Mouse (Mus musculus) right cerebral cortex, postnatal 10 days (tissue): Measurements from ENCODE around the gene Bbof1.

Experiments used
- DNase-seq, 2 experiments: peaks; one replicate each; pipeline ENCODE4 v3.0.0; 2021; ENCODE audit warnings: low spot score in 2 of 2

The Bbof1 gene

DNA sequence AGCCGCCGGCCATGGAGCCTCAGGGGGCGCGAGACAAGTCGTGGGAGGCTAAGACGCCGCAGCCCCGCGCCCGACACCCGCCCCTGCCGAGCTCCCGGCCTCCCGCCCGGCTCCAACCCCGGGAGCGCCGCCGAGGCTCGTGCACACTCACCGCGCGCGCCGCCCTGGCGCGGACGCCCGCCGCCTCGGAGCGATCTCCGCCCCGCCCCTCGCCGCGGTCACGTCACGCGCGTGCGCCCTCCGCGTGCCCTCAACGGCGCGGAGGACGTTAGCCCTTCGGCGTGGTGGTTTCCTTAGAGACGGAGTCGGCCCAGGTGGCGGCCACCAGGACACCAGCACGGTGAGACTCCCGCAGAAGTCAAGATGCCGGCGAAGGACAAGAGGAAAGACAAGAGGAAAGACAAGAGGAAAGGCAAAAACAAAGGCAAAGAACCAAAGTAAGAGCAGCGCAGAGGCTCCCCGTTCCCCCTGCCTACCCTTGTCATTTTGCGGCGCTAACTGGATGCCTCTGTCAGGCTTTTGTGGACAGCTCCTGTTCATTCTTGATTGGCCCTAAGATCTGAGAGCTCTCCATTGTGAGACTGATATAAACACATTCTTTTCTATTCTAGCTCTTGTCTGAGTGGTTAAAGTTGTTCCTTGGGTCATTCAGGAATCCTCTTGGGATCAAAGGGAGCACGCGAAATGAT is at the start of gene Bbof1, which contains the start of gene Entpd5:
TSS of gene Bbof1 (plus strand) at position 253 of the 689 bp plus-strand sequence.
TSS of gene Entpd5 (minus strand) at position 211 of the 689 bp plus-strand sequence.
- DNase-seq, result peak; percentile 93 to 94

DNA sequence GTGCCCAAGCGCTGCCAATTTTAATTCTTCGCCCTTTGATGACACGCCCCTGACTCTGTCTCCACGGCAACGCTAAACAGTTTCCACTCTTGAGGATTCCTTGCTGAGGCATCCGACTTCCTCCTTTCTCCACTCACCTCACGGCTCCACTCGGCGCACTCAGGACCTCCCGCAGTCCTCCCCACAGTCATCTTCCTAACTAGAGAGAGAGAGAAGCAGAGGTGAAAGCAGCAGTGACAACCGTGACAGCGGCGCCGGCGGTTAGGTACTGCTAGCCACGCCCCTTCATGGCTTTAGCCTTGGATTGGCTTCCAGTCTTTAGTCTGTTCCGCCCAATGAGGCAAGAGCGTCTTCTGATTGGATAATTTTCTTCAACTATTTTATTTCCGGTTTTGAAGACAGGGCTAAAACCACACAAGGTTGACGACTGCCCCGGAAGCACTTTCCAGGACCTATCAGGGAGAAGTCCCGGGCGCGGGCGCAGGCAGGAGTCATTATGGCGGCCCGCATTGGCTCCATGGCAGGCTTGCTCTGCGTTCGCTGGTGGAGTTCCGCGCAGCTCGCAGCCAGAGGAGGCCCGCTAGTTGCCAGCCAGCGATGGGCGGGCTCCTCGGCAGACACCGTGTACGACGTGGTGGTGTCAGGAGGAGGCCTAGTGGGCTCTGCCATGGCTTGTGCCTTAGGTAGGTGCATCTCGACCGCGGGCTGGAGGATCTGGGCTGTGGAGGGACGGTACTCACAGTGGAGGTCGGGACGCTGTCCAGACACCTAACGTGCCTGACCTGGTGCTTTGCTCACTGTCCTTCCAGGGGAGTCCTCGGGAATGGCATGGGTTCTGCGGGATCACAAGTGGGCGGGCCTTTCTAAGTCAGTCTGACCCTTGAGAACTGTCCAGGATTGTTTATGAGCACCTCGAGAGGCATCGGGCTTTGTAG is 47.0 kb upstream of the Bbof1 start, which contains the start of the genes Coq6 and Fam161b:
TSS of gene Coq6 (plus strand) at position 103 of the 935 bp plus-strand sequence.
TSS of gene Fam161b (minus strand) at position 279 of the 935 bp plus-strand sequence.
- peak; percentile 98 to 99 for DNase-seq

GRCm38 (mm10) chr12:84362872-84363271 is 46.0 kb upstream of the Bbof1 start:
- no peak for DNase-seq

- DNase-seq, result no peak
Observed at GRCm38 (mm10) chr12:84364291-84364690, 44.6 kb upstream of the Bbof1 start.

- DNase-seq, result no peak
Observed at GRCm38 (mm10) chr12:84365137-84365536, 43.7 kb upstream of the Bbof1 start.

DNA sequence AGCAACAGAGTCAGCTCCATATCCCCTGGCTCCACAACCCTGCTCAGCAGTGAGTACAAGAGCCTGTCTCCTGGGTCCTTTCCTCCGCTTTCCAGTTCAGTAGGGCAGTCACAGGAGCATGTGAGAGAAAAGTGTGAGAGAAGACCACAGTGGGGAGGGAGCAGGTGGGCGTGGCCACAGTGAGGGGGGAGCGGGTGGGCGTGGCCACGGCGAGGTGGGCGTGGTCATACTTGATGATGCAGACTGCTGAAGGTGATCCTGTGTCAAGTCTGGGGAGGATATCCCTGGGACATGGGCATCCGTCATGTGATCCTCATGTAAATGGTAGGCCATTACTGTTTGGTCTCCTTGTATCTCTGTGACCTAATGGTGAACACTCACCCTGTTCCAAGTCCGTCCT is 41.9 kb upstream of the Bbof1 start:
- no peak for DNase-seq

DNA sequence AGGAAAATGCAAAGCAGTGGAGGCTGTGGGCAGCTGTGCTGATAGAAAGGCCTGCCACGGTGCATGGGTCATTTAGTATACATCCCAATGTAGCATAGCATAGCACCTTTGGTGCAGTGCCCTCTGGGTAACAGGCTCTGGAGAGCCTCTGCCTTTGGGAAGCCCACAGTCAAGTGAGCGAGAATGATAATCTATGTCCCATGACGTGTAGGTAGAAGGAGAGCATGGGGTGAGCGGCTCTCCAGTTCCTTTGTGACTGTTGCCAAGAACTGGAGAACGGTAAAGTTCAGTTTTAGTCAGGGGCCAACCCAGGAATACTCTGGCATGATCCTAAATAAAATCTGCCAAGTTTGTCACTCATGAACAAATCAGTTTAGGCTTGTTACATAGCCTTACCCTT is 37.2 kb upstream of the Bbof1 start:
- DNase-seq, result no peak

- DNase-seq, result peak in 1 of 2 experiments; percentile 33
Observed at GRCm38 (mm10) chr12:84373831-84374481, 34.9 kb upstream of the Bbof1 start.

DNA sequence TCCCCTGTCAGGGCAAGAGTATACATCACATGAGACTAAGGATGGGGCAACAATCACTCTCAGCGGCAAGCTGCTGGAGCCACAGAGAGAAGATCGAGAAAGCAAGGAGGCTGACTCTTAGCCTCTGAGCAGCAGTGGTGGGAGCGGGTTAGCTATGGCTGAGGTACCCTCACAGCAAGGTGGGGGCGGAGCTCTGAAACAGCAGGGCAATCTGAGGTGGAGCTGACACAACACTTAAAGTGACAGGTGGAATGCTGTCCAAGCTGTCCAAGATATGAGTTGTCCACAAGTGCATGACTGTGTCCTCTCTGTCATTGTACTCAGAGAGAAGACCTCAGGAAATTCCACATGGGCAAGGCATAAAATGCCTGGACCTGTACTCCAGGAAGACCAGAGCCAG is 26.5 kb upstream of the Bbof1 start:
- DNase-seq, result no peak

DNA sequence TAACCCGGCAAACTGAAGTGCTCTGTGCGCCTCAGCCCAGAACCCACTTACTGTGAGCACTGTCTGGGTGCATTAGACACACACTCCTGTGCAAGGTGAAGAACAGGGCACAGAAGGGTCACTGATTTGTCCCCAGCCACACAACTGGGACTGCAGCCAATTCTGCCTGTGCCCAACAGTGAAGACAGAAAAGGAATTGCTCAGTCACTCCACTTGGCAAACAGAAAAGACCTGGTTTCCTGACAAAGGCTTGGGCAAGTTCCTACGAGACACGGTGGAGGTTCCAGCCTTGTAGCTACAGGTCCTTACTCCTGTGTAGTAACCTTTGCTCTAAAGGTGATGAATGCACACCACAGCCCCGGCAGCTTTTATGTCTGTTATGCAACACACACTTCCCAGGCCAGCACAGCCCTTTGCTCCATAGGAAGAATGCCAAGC is 24.2 kb upstream of the Bbof1 start:
- peak in 1 of 2 experiments; percentile 38 for DNase-seq

GRCm38 (mm10) chr12:84385408-84385807 is 23.5 kb upstream of the Bbof1 start:
- DNase-seq, result no peak

- DNase-seq, result no peak
Observed at GRCm38 (mm10) chr12:84388097-84388496, 20.8 kb upstream of the Bbof1 start.

GRCm38 (mm10) chr12:84388774-84389400 is 20.0 kb upstream of the Bbof1 start:
- no peak for DNase-seq

- no peak for DNase-seq
Observed at GRCm38 (mm10) chr12:84390336-84390735, 18.5 kb upstream of the Bbof1 start.

- DNase-seq, result no peak
Observed at GRCm38 (mm10) chr12:84392681-84393080, 16.2 kb upstream of the Bbof1 start.

DNA sequence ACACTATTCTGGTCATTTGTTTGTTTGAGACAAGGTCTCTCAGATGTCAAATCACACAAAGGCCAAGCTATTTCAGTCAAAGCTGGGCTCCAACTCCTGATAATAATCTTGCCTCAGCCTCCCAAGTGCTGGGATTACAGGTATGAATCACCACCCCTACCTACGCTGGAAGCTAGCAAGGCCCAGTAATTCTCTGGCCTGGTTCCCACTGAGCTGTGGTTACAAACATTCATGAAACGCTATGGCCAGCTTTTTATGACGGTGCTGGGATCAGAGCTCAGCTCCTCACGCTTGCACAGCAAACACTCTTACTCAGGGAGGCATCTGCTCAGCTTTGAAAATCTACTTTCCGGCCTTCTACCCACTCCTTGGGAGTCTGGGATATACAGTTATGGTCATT is 15.0 kb upstream of the Bbof1 start:
- no peak for DNase-seq

DNA sequence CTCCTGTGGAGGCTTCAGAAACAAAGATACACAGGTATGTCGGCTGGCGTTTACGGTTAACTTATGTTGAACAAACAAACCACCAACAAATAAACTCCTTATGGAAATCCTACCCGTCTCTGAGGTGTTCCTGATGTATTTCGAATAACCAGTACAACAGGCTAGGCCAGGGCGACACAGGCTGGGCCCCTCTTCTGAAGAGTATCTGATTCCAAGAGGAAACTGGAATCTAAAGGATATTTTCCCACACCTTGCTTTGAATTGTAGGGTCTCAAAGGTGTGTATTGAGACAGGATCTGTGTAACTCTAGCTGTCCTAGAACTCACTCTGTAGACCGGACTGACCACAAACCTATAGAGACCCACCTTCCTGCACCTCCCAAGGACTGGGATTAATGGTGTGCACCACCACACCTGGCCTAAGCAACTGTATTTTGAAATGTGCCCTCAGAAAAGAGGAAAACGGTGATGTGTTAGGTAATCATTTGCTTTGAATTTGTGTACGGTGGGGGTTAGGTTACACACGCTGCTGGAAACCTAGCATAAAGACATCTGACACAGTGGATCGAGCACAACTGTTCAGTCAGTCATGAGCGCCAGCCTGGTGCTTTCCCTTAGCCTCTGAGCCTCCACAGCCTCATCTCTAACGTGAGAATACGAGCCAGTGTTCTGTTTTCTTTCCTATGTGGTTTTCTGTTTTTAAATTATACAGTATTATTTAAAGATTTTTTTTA is 11.8 kb upstream of the Bbof1 start:
- no peak for DNase-seq

DNA sequence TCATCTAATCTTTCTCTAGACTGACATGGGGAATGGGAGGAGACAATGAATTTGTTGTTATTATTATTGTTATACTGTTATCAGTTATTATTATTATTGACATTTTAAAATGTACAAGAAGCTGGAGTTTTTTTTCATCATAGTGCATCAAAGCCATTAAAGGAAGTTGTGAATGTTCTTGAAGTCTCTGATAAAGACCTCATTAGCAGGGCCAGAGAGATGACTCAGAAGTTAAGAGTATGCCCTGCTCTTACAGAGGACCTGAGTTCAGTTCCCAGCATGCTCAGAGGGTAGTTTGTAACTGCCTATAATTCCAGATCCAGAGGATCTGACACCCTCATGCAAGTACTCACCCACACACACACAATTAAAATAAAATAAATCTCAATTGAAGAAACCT is 11.2 kb upstream of the Bbof1 start:
- DNase-seq, result no peak

DNA sequence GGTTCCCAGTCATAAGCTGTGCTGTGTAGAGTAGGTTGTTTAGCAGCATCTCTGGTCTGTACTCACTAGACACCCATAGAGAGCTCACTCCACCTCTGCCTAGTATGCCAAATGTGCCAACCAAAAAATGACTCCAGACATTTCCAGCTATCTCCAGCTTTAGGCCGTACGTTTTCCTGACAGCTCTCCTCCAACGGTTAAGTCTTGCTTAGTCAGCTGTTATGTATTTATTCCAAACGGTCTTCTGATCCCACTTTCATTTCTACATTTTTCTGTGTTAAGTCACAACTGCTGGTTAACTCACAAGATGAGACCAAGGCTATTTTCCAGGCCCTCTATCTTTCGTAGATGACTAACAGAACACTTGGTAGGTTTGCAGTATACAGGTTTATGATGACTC is 10.2 kb upstream of the Bbof1 start:
- DNase-seq, result no peak

GRCm38 (mm10) chr12:84399135-84399534 is 9.7 kb upstream of the Bbof1 start:
- DNase-seq, result no peak

DNA sequence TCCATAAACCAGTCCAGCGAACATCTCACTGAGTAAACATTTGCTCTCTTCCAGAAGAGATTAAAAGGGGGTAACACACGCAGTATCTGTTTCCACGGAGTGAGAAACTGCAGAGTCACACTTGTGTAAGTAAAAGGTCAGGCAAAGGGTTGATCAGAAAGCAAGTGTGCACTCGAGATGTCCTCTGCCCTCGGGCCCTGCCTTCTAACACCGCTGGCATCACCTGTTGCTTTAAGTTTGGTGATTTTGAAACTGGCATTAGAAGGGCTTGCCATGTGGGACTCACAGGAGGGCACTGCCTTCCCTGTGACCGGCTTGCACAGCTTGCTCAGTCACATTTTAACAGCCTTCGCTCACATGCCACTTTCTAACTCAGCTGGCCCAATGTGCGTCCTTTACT is 9.2 kb upstream of the Bbof1 start:
- no peak for DNase-seq
